Mouse (Mus musculus) yolk sac, embryonic 10.5 days (tissue): ENCODE measurements around the gene Maml3.

Experiments
- DNase-seq: peaks from one replicate; pipeline ENCODE4 v3.0.0-alpha.2; 2017; ENCODE audit warnings: low spot score

Maml3 gene

DNA sequence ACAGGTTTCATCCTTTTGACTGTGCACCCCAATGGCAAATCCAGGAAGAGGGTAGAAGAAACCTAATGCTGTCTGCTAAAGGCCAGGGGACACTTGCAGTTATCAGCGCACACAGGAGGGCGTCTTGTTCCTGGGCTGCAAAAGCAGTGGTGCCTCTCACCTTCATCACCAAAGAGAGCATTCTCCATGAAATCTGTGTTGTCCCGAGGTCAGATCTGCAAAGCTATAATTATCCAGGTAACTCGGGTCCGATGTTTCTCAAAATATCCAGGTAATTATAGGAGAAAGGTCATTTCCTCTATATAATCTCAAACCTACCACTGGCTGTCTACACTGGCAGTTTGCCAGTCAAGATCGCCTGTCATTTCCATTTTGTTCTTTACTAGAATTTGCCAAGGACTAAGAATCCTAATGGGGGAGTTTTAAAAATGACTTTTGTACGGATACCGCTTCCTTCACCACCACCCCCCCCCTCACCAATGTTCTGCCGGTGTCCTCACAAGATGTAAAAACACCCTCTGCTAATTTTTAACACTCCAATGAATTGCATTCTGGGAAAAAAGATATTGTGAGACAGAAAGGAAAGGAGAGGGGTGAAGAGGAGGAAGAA is 98.0 kb downstream of the Maml3 start:
- peak; percentile 17 for DNase-seq

GRCm38 (mm10) chr3:52003663-52004062 is 101.2 kb downstream of the Maml3 start:
- no peak for DNase-seq

DNA sequence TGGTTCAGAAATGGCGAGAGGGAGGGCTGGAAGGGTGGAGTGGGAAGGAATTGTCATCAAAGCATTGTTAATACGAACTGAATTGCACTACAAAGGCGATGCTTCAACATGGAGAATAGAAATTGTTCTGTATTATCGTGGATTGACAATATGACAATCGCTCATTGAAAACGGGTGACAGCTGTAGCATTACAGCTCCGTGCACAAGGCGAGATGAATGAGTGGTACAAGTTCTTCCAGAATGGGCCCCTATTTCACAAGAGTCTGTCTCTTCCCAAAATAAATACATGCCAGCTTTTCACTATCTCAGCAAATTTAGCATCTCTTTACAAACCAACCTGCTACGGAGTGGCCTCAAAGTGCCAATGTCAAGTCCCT is 103.4 kb downstream of the Maml3 start:
- DNase-seq: no peak

DNA sequence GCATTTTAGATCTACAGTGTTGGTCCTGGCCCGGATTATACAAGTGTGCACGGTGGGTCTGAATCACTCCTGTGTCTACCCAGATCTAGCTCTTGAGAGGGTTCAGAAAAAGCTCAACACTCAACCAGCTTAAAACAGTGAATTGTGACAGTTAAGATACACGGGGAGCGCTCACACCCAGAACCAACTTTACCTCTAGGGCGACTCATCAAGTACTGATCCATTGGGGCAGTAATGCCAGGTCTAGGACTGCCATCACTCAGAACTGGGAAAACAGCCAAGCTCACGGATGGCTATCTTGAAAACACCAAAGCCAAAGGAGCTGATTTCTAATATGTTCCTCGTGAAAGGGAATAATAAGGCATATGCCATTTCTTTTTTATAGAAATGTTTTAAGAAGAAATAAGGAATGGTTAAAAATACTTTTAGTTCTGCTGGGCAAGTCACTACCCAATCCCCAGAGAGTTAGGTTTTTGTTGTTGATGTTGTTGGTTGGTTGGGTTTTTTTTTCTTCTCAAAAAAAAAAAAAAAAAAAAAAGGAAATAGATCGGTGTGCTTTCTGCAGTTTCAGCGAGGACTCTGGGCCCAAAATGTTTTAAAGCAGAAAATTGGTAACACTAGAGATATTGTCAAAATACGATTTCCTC is 103.9 kb downstream of the Maml3 start:
- no peak for DNase-seq

DNA sequence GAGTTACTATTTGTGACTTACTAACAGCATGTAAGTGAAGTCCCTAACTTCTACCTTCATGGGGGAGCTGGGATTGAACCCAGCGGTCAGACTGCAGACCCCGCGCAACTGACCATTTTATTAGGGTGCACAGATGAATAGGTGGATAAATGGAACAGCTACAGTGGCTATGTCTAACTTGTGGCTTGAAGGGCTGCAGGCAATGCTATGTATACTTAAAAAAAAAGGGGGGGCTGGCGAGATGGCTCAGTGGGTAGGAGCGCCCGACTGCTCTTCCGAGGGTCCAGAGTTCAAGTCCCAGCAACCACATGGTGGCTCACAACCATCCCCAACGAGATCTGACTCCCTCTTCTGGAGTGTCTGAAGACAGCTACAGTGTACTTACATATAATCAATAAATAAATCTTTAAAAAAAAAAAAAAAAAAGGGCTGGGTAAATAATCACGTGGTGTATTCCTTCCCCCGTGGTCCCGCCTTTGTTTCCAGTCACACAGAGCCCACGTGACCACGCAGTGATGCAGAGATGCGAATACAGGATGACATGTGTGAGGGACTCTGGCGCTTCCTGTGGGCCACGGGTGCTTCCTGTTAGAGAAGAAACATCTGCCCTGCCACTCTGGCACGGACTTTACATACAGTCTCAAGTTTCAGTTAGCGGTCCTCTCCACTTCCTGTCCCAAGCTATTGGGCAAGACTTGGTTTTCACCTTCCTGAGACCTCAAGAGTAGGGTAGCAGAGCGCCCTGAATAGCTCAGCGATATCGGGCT is 105.0 kb downstream of the Maml3 start:
- DNase-seq: no peak

DNA sequence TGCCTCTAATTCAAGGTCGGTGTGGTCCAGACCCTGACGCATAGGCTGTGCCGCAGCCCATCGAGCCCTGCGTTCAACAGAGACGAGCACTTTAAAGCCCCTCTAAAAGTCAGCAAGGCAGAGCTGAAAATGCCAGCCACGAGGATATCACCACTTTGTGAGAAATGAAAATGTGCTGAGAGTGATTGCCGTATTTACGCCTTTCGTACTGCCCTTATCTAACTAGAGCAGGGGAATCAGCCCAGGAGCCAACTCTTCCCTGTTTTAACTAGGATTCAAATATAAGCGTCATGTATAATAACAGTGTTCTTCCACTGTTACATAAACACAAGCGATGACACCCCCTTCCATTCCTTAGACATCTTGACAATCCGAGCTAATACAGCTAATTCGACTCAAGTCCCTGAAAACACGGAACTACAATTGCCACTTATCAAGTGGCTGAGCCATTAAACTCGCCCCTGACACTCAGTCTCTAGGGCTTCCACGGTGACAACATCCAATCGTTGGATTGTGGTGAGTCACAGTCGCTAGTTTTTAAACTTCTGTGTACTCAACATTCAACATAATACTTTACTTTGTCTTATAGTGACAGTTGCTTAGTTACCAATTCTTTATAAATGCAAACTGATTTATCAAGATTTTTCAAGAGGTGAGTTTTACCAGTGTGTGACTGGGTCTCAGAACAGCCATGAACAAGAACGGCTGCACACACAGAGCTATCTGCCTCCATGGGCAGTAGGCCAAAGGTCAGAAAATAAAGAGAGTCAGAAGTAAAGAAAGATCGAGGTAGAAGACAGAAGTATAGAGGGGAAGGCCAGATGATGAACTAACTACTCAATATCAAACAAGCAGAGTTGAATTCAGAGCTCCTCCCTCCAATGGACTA is 106.1 kb downstream of the Maml3 start:
- no peak for DNase-seq

DNA sequence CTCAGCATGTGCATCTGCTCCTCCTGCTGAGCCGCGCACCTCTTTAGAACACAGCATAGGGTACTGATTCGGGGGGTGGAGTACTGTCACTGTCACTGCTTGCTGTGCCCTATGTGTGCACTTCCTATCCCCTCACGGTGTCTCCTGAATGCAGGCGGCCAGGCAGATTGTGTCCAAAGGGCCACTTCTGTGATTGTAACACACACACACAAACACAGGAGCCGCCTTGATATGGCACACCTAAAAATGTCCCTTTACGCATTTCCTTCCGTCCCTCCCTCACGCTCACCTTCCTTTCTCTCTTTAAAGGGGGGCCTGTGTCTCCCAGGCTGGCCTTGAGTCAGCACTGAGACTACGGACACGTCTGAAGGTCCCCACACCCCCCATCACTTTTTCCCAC is 107.3 kb downstream of the Maml3 start:
- no peak for DNase-seq

DNA sequence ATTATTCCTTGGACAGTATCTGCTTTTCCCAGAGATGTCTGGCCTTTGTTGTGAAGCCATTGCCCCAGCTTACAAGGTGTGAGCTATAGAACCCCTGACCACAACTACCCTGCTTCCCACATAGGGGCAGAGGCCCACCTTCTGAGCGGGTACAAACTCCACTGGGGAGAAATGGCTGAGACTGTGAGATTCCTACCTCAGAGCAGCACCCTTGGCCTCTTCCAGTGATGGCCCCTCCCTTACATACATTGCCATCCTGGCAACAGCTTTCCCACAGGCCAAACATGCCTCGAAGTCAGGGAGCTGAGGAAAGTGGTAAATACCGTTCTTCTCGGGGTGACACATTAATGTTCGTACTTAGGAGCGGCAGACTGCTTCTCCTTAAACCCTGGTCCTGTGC is 118.4 kb downstream of the Maml3 start:
- no peak for DNase-seq

- no peak for DNase-seq
Observed at GRCm38 (mm10) chr3:51981496-51981895, 123.4 kb downstream of the Maml3 start.

GRCm38 (mm10) chr3:51977654-51978352 is 127.1 kb downstream of the Maml3 start:
- DNase-seq: peak; percentile 85

DNA sequence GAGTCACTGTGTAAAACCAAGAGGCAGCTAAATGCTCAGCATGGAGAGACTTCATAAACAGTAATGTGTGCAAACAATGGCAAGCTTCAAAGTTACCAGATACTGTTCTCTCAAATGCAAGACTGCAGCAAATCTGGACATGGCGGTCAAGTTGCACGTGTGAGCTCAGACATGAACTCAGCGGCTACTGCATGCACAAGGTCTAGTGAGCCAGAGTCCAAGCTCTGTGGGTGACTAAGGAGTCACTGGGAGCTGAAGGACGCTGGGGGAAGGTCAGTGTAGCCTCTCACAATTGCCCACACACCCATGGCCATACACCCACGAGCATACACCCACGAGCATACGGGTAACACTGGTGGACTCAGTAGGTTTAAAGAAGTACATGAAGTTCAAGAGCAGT is 130.3 kb downstream of the Maml3 start:
- no peak for DNase-seq

- no peak for DNase-seq
Observed at GRCm38 (mm10) chr3:51974153-51974552, 130.7 kb downstream of the Maml3 start.

DNA sequence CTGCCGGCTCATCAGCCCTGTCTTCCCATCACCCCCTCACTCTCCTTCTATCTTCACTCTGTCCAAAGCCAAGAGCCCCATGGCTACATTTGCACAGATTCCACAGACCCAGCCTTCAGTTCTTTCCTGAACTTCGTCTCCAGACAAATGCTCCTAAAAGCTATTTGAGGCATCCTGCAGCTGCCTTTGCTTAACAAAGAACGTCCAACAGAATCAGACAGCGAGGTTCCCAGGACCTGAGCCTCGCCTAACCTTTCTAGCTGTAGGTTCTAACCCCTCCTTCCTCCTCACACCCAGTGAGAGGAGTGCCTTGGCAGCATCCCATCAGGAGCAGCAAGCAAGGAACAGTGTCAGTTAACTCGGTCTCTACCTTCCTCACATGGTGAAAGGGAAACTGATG is 132.3 kb downstream of the Maml3 start:
- DNase-seq: no peak

DNA sequence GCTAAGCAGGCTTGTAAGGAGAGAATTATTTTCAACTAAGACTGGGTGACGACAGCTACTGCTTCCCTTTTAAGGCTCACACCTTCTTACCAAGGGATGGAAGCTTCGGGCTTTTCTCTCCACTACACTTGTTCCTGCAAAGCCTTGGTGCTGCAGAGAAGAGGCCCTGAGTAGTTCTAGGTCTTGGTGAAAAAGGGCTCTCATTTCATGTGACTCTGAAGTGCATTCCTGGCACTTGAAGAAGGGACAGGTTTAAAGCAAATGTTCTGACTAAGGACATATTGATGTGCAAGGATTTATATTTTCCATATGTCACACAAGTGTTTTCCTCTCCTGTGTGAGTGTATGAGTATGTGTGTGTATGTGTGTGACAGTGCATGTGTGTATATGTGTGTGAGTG is 134.4 kb downstream of the Maml3 start:
- DNase-seq: no peak

DNA sequence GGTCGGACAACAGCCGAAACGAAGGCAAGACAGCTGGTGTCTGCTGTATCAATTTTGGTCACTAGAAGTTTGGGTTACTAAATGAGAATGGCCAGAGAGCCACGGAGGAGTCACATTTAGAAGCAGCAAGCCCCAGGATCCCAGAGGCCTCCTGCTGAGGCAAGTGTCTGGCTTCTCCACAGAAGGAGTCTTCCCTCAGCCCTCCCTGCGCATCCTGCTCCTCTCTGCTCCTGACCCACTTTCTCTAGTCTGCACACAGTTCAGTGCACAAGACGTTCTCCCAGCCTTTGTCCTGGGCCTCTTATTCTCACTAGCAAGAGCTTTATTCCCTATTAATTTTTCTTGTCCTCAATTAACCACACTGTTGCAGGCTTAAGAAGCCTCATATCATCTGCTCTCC is 135.4 kb downstream of the Maml3 start:
- DNase-seq: no peak

- no peak for DNase-seq
Observed at GRCm38 (mm10) chr3:51965841-51966240, 139.0 kb downstream of the Maml3 start.

DNA sequence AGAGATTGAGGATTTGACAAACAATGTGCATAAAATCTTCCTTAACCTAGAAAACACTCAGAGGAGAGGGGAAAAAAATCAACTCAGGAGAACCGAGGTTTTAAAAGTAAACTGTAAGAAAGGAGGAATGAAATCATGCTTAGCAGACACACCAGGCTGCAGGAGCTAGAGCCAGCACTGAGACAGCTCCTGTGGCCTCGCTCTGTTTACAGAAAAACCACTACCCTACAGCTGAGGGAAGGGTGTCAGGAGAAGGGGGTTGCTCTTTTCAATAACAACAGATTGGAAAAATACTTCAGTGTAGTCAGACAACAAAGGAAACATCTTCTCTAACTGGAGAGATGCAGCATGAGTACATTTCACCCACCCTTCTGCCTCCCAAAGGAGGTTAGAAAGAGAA is 139.4 kb downstream of the Maml3 start:
- DNase-seq: peak; percentile 42

DNA sequence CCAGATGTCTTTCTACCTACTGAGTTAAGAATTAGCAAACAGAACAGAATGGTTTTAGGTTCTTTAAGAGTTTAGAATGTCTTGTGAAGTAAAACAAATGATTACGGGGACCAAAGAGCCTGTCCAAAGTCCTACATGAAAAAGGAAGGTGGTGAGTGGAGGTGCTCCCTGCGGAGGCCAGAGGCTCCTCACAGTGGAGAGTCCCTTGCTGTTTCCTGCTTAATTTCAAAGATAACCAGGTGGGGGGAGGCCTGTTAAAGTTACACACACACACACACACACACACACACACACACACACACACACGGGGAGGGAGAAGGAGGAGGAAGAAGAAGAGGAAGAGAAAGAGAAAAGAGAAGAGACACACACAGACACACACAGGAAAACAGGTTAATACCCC is 139.9 kb downstream of the Maml3 start:
- peak; percentile 59 for DNase-seq

- DNase-seq: peak; percentile 32
Observed at GRCm38 (mm10) chr3:51963891-51964593, 140.8 kb downstream of the Maml3 start.

DNA sequence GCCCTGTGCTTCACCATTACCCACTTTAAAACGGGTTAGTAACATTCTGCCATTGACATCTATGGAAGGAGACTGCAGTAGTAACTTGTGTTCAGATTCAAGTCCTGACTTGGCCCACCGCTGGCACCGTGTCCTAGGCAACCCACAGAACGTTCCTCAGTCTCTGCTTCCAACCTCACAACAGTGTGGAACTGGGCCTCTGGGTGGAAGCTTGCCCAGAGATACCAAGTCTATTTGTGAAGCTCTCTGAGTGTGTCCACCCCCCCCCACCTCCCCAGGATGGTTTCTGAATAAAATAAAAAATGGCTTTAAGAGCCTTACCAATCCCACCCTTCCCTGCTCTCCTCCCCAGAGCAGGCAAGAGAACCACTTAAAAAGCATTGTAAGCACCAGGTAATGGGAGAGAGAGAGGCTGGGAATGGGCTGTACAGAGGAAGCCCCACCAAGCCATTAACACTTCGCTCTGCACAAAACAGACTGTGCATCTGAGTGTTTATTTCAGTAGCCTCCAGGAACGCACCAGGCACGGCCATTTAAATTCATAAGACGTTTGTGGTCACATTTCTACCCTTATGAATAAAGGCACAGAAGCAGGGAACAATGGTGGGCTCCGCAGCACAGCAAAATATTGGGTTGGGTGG is 141.6 kb downstream of the Maml3 start:
- DNase-seq: no peak

DNA sequence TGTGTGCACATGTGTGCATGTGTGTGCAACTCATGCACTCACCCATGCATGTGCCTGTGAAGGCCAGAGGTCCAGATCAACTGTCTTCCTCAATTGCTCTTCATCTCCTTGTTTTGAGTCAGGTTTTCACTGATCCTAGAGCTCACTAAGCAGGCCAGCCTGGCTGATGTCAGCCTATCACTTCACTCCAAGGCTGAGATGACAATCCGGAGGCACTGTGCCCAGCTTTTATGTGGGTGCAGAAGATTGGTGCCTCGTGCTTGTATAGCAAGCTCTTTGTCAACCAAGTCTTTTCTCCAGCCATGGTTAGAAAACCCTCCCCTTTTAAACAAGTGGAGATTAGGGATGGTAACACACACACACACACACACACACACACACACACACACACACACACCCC is 146.1 kb downstream of the Maml3 start:
- DNase-seq: no peak
